Mouse (Mus musculus): Measurements from ENCODE around the gene Olfml2a. TPM values are rescaled to one million over a fixed set of nuclear protein-coding genes. Genes with fewer than 3 reads are reported as not detected.

Olfml2a gene
- 3.6 and 4.6 TPM in 2 replicates for polyA plus RNA-seq (2015; fragmentation: Nextera tagmentation; extraction: Ambion mirVana)

- Histone ChIP-seq H3K27me3 (replicated peaks) (0 out of 2 replicates have a peak, but pooled peaks cover 9% of the 10 kb centered on the region), H3K9ac (peak within 1 kb of the TSS; percentile 46), H3K4me2 (peak within 1 kb of the TSS; percentile 96), H3K27ac (no peak within 1 kb of the TSS), H3K36me3 (replicated peaks) (no peaks in the 10 kb centered on the region), H3K9me3 (no peaks in the 10 kb centered on the region), H3K4me3 (peak within 1 kb of the TSS; percentile 40), H3K4me1 (peaks cover 10% of the 10 kb centered on the region)
- WGBS, result 9% methylated on average over 26 of the region's 32 CpGs
- ATAC-seq (replicated peaks), result peak; percentile 55; the same call in 1 of the 2 replicates
Measured at GRCm38 (mm10) chr2:38931851-38932667, at the start of gene Olfml2a. Gene Olfml2a, plus strand, starts transcription at chr2:38931978.

GRCm38 (mm10) chr2:38902866-38903265, 28.9 kb upstream of the Olfml2a start:
- Histone ChIP-seq H3K9ac (no peak overlapping the region), H3K27ac (no peak overlapping the region), H3K4me3 (no peak overlapping the region), H3K36me3 (replicated peaks) (no peaks in the 10 kb centered on the region), H3K9me3 (no peaks in the 10 kb centered on the region), H3K27me3 (replicated peaks) (no peaks in the 10 kb centered on the region), H3K4me2 (no peak overlapping the region), H3K4me1 (no peaks in the 10 kb centered on the region)
- ATAC-seq (replicated peaks), result no peak

GRCm38 (mm10) chr2:38904290-38904689, 27.5 kb upstream of the Olfml2a start:
- no peak overlapping the region for H3K27ac ChIP-seq
- no peaks in the 10 kb centered on the region for H3K4me1 ChIP-seq
- H3K4me2 ChIP-seq, result no peak overlapping the region
- H3K27me3 ChIP-seq (replicated peaks), result no peaks in the 10 kb centered on the region
- H3K4me3 ChIP-seq, result no peak overlapping the region
- no peaks in the 10 kb centered on the region for H3K36me3 ChIP-seq (replicated peaks)
- H3K9me3 ChIP-seq, result no peaks in the 10 kb centered on the region
- 71% methylated on average over 1 of the region's 1 CpGs for WGBS
- no peak overlapping the region for H3K9ac ChIP-seq
- no peak for ATAC-seq (replicated peaks)

DNA sequence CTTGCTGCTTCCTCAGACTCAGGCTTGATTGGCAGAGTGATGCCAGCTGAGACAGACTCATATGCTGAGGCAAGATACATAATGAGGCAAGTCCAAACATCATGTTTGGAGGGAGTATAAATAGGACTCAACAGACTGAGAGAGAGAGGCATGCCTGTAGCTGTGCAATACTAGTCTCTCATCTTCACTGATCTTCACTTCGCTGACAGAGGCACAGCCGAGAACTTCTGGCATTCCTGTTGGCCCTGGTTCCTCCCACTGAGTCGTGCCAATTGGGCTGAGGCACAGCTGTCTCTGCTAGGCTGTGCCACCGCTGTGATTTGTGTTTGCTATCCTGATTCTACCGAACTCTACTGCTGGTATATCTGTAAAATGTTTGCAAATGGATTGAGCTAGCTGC, 25.7 kb upstream of the Olfml2a start:
- H3K9ac ChIP-seq, result no peak overlapping the region
- no peak for ATAC-seq (replicated peaks)
- WGBS, result 71% methylated on average over 5 of the region's 5 CpGs

GRCm38 (mm10) chr2:38908604-38909003, 23.2 kb upstream of the Olfml2a start:
- no peak for ATAC-seq (replicated peaks)
- 69% methylated on average over 1 of the region's 1 CpGs for WGBS
- Histone ChIP-seq H3K36me3 (replicated peaks) (no peaks in the 10 kb centered on the region), H3K9ac (no peak overlapping the region), H3K4me1 (no peaks in the 10 kb centered on the region), H3K4me2 (no peak overlapping the region), H3K27me3 (replicated peaks) (no peaks in the 10 kb centered on the region), H3K9me3 (no peaks in the 10 kb centered on the region), H3K27ac (no peak overlapping the region), H3K4me3 (no peak overlapping the region)

More for the DNA sequence above, 25.7 kb upstream of the Olfml2a start:
- Histone ChIP-seq H3K27me3 (replicated peaks) (no peaks in the 10 kb centered on the region), H3K27ac (no peak overlapping the region), H3K4me1 (no peaks in the 10 kb centered on the region), H3K4me3 (no peak overlapping the region), H3K4me2 (no peak overlapping the region), H3K9me3 (no peaks in the 10 kb centered on the region), H3K36me3 (replicated peaks) (no peaks in the 10 kb centered on the region)

GRCm38 (mm10) chr2:38914517-38914916, 17.3 kb upstream of the Olfml2a start:
- WGBS, result 48% methylated on average over 1 of the region's 1 CpGs
- no peaks in the 10 kb centered on the region for H3K4me1 ChIP-seq
- H3K4me2 ChIP-seq, result no peak overlapping the region
- H3K9ac ChIP-seq, result no peak overlapping the region
- no peak overlapping the region for H3K4me3 ChIP-seq
- no peak overlapping the region for H3K27ac ChIP-seq
- no peak for ATAC-seq (replicated peaks)
- H3K36me3 ChIP-seq (replicated peaks), result no peaks in the 10 kb centered on the region
- no peaks in the 10 kb centered on the region for H3K27me3 ChIP-seq (replicated peaks)
- no peaks in the 10 kb centered on the region for H3K9me3 ChIP-seq

DNA sequence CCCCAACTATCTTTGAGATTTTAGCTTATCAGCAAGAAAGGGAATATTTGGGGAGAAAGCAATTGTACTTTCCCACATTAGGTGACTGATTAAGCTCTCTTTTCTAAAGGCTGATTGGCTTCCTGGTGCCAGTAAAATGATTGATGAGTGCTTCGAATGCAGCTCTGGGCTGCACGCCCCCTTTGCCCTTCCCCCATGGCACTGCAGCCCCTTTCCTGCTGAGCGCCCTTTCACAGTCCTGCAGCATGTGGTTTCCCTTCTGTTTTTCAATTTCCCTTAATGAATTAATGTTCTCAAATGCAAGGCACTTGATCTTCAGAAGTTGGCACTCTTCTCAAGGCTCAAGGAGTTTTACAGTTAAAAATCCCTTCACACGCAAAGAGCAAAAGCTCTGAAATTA, 16.8 kb upstream of the Olfml2a start:
- no peaks in the 10 kb centered on the region for H3K4me1 ChIP-seq
- no peak overlapping the region for H3K27ac ChIP-seq
- no peak overlapping the region for H3K4me2 ChIP-seq
- 22% methylated on average over 4 of the region's 4 CpGs for WGBS
- H3K9me3 ChIP-seq, result no peaks in the 10 kb centered on the region
- H3K4me3 ChIP-seq, result no peak overlapping the region
- H3K9ac ChIP-seq, result no peak overlapping the region
- no peaks in the 10 kb centered on the region for H3K36me3 ChIP-seq (replicated peaks)
- ATAC-seq (replicated peaks), result no peak
- no peaks in the 10 kb centered on the region for H3K27me3 ChIP-seq (replicated peaks)

DNA sequence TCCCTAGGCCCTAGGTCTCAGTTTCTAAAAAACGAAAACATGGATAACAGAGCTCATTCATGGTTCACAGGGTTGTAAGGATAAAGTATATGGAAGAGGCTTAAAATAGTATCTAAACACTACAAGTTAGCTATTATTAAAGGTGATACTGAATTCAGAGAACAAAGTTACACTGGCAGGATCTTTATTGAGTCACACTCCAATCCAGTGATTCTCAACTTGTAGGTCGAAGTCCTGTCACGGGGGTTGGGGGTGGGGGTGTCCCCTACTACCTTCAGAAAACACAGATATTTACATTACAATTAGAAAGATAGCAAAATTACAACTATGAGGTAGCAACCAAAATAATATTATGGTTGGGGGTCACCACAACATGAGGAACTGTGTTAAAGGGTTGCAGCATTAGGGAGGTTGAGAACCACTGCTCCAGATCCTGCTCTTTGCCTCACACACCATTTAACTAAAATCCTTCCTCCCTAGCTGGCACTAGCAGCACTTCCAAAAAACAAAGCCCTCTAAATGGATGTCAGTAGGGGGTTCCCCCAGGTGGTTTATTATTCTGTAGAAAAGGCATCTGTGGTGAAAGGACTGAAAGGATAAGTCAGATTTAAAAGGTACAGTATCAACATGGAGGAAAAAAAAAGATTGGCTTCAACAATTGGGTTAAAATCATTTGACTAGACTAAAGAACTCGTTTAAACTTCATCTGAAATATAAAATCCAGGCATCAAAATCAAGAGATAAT, 14.7 kb upstream of the Olfml2a start:
- Histone ChIP-seq H3K9ac (no peak overlapping the region), H3K4me1 (no peaks in the 10 kb centered on the region), H3K27ac (no peak overlapping the region), H3K9me3 (no peaks in the 10 kb centered on the region), H3K4me2 (no peak overlapping the region), H3K4me3 (no peak overlapping the region), H3K27me3 (replicated peaks) (no peaks in the 10 kb centered on the region), H3K36me3 (replicated peaks) (no peaks in the 10 kb centered on the region)
- WGBS, result 27% methylated on average over 4 of the region's 4 CpGs
- ATAC-seq (replicated peaks), result no peak

DNA sequence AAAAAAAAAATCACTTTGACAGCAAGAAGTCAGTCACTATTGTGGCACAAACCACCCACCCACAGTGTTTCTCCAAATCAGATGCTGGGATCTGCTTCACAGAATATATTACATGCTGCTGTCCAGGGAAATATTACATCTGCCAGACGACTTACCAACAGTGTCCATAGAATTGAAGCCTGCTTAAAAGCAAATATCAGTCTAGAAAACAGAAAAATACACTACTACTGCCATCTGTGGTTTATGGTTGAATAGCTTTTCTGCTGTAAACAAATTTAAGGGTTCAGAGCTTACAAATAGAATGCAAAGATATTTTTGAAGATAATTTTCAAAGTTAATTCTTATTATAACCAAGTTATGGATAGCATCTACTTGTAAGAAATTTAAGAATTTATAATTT, 10.4 kb upstream of the Olfml2a start:
- ATAC-seq (replicated peaks), result no peak
- peaks cover 6% of the 10 kb centered on the region for H3K27me3 ChIP-seq (replicated peaks)
- no peaks in the 10 kb centered on the region for H3K36me3 ChIP-seq (replicated peaks)
- WGBS, result 15% methylated on average over 1 of the region's 1 CpGs
- peaks cover 16% of the 10 kb centered on the region for H3K4me1 ChIP-seq
- no peak overlapping the region for H3K4me3 ChIP-seq
- no peak overlapping the region for H3K9ac ChIP-seq
- H3K9me3 ChIP-seq, result no peaks in the 10 kb centered on the region
- no peak overlapping the region for H3K4me2 ChIP-seq
- no peak overlapping the region for H3K27ac ChIP-seq

DNA sequence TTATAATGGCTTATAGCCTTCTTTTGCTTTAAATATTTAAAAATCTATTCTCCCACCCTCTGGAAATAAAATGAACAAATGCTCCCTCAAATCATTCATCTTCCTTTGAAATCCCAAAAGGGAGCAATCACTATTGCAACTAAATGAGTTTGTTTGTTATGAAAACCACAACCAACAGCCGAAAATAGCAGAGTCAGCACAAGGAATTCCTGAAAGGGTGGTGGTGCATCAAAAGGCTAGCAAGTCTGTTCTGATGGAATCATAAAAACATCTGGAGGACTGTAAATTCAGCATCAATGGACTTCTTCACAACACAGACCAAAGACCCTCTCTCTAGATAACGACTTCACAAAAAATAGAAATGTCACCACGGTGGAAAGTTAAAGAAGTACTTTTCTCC, 8.3 kb upstream of the Olfml2a start:
- no peak overlapping the region for H3K4me2 ChIP-seq

GRCm38 (mm10) chr2:38923911-38924310, 7.9 kb upstream of the Olfml2a start:
- Histone ChIP-seq H3K9ac (no peak overlapping the region), H3K9me3 (no peaks in the 10 kb centered on the region), H3K27me3 (replicated peaks) (peaks cover 9% of the 10 kb centered on the region), H3K36me3 (replicated peaks) (no peaks in the 10 kb centered on the region), H3K4me3 (no peak overlapping the region), H3K4me1 (peaks cover 20% of the 10 kb centered on the region), H3K4me2 (no peak overlapping the region), H3K27ac (no peak overlapping the region)
- WGBS, result 33% methylated on average over 2 of the region's 2 CpGs
- ATAC-seq (replicated peaks), result no peak

More for the DNA sequence above, 8.3 kb upstream of the Olfml2a start:
- no peaks in the 10 kb centered on the region for H3K36me3 ChIP-seq (replicated peaks)
- WGBS, result 32% methylated on average over 3 of the region's 3 CpGs
- no peaks in the 10 kb centered on the region for H3K9me3 ChIP-seq
- no peak overlapping the region for H3K27ac ChIP-seq
- ATAC-seq (replicated peaks), result no peak
- no peak overlapping the region for H3K4me3 ChIP-seq
- H3K9ac ChIP-seq, result no peak overlapping the region
- H3K27me3 ChIP-seq (replicated peaks), result peaks cover 9% of the 10 kb centered on the region
- H3K4me1 ChIP-seq, result peaks cover 20% of the 10 kb centered on the region

GRCm38 (mm10) chr2:38924571-38924970, 7.2 kb upstream of the Olfml2a start:
- Histone ChIP-seq H3K9me3 (no peaks in the 10 kb centered on the region), H3K36me3 (replicated peaks) (no peaks in the 10 kb centered on the region), H3K4me2 (peak overlapping the region; percentile 98), H3K4me1 (peaks cover 20% of the 10 kb centered on the region), H3K4me3 (peak overlapping the region; percentile 61), H3K27ac (no peak overlapping the region), H3K9ac (no peak overlapping the region), H3K27me3 (replicated peaks) (peaks cover 9% of the 10 kb centered on the region)
- WGBS, result 3% methylated on average over 10 of the region's 10 CpGs
- no peak for ATAC-seq (replicated peaks)

All from midbrain, embryonic 15.5 days (tissue).